Mouse (Mus musculus) mouse embryonic stem cell (cell line): Measurements from ENCODE around the gene Ccdc15.
"Not testable (repeated sequence)": the region's sequence is repeated elsewhere in the genome, so short reads cannot be mapped to it uniquely, and the experiment has no call there.

Experiments used
- in situ Hi-C, 2 experiments: fragments of 300-500 bp; cut with MboI; formaldehyde crosslinking; loops; 1 replicate in 1 of 2; 3 replicates in 1 of 2; pipeline ENCODE4 v1.14.3; 2019 to 2020; ENCODE audit warnings: low sequenced_read_pairs in 2 of 2, low pct_unique_long_range_greater_than_20kb in 1 of 2, mixed read lengths in 1 of 2; ENCODE audit not compliant: unreplicated experiment in 1 of 2

The Ccdc15 gene

GRCm38 (mm10) chr9:37358713-37359330, 10.6 kb upstream of the Ccdc15 start:
- in situ Hi-C loops, result no loop called here

- in situ Hi-C loops, result no loop called here
These were observed 6.3 kb upstream of the Ccdc15 start for GRCm38 (mm10) chr9:37354485-37354884.

GRCm38 (mm10) chr9:37351266-37351665, 3.0 kb upstream of the Ccdc15 start:
- in situ Hi-C loops, result no loop called here

- in situ Hi-C loops, result no loop called here
These were observed 818 bp upstream of the Ccdc15 start for GRCm38 (mm10) chr9:37349050-37349449.

GRCm38 (mm10) chr9:37347184-37347987, 846 bp downstream of the Ccdc15 start:
- in situ Hi-C loops, result no loop called here

DNA sequence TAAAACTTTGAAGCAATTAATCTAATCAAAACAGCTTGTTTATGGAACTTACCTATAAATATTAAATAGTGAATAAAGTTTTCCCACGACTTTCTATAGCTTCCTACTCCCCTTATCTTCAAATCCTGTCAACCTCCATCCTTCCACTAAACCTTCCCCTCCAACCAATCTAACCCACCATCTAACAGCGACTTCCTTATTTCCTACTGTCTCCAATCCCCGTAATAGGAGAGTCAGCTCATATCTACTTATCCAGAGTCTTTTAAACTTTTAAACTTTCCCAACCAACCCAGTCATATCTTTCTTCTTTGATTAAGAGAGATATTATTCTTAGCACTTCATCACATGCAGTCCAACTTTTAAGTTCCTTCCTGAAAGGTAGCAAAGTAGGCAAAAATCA, 2.8 kb downstream of the Ccdc15 start:
- in situ Hi-C loops, result no loop called here

- in situ Hi-C loops, result no loop called here
These were observed 18.8 kb downstream of the Ccdc15 start for GRCm38 (mm10) chr9:37329456-37329855.

GRCm38 (mm10) chr9:37301720-37302119, 46.5 kb downstream of the Ccdc15 start:
- in situ Hi-C loops, result no loop called here

DNA sequence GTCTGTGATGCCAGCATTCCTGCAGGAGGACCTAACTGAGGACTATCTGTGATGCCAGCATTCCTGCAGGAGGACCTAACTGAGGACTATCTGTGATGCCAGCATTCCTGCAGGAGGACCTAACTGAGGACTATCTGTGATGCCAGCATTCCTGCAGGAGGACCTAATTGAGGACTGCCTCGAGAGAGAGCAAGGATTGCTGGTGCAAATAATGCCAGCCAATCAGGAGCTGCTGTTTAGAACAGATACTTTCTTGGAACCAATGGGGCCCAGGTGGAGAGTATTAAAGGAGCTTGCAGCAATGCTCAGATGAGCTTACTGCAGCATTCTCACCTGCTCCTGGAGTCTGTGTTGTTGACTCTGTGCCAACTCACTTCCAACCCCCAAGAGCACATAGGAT, 47.7 kb downstream of the Ccdc15 start:
- in situ Hi-C loops, result not testable (repeated sequence)

DNA sequence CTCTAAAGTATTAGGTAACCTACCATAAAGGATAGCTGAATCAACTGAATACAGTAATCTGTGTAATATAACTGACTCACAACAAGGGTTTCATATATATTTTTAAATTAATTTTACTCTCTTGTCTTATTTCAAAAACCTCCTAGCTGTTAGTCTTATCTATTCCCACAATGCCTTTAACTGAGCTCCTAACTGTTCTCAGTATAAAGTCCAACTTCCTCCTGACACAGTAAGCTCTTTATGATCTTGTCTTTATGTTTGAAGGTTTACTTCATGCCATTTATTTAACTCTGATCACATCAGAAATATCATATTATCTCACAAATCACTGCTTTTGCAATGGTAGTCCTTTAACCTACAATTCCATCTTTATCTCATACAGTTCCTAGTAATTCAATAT, 52.6 kb downstream of the Ccdc15 start:
- in situ Hi-C loops, result no loop called here

- in situ Hi-C loops, result no loop called here
These were observed 81.6 kb downstream of the Ccdc15 start for GRCm38 (mm10) chr9:37266622-37267021.

- in situ Hi-C loops, result no loop called here
These were observed 92.4 kb downstream of the Ccdc15 start for GRCm38 (mm10) chr9:37255889-37256225.

DNA sequence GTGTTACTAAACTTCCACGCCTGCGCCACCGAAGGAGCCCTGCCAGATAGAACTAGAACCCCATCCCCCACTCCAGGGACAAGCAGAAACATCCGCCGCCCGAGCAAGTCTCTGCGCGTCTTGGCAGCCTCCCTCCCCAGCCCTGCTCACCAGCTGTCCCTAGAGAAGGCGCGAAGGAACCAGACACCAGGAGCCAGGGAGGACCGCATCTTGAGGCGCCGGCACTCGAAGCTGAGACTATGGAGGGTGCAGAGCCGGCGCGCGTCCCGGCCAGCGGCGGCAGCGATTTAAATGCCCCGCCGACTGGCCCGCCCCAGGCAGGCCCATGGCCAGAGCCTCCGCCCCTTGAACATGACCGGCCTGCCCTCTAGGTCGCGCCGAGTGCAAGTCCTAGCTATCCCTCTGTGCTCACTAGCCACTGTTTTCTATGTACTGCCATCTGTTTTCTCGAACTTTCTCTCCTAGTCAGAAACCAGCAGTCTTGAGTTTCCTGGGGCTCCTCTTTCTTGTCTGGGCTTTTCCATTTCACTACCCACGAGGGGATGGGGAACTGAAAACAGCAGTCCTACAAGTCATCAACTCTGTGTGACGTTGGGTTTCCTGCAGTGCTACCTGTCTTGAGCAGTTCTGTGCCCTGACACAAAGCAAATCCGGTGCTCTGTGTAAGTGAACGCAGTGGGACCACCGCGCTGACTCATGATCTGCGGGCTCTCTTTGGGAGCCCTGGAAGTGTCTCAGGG, 92.9 kb downstream of the Ccdc15 start, which contains the start of gene Slc37a2:
Gene Slc37a2 (minus strand): TSS at position 590 of the 740 bp plus-strand sequence.
- in situ Hi-C loops, result no loop called here

DNA sequence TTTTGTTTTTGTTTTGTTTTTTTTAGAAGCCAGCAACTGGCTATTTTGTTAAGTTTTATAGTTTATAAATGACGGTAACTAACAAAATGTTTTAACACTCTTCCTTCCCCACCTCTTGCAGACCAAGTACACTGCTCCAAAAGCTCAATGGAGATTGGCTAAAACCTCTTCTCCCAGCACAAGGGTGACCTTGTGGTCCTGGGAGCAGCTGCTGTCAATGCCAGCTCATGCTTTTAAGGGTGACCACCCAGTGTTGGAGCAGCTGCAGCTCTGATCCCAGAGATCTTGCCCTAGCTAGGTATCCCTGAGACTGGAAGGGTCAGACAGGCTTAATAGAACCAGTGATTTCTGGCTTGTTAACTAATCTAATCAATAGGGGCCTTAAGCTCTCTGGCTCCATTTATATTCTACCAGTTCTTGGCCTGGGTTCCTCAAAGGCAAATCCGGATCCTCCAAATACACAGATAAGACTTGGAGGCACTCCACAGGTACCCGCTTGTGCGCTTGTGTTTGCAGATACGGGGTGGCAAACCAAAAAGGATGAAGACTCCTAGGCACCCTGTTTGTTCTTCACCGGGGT, 93.6 kb downstream of the Ccdc15 start:
- in situ Hi-C loops, result no loop called here

- in situ Hi-C loops, result no loop called here
These were observed 97.6 kb downstream of the Ccdc15 start for GRCm38 (mm10) chr9:37250631-37251030.

DNA sequence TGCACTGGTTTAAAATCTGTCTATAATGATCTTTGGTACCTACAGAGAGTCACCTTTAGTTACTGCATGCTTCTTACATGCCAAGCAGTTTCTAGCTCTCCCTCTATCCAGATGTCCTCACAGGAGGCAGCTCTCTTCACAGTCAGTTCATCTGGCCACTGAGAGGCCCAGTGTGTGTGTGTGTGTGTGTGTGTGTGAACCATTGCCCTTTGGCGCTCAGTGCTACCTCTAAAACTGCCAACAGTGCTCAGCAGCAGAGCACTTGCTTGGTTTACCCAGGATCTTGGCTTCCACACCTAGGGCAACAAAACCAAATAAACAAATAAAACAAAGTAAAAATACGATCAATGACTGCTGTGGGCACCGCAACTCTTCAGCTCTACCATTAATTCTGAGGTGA, 98.3 kb downstream of the Ccdc15 start:
- in situ Hi-C loops, result no loop called here

DNA sequence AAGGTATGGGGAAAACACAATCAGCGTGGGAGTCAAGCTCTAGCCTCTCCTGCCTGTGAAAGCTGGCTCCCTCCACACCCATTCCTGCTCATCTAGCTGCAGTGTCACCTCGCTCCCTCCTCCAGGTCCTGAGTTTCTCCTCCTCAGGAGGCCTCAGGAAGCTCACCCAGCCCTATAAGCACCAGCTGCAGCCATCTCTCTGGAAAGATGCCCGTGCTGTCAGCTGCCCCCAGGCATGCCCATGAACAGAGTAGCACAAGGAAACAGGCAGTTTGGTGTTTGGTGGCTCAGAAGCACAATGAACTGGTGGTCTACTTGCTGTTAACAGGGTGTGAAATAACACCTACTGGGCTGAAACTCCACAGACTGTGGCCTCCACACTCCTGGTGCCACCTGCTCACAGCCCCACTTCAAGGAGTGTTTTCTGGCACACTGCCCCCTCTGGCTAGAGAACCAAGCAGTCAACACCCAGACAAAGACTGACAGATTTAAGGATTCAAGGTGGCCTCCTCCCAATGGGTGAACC, 99.8 kb downstream of the Ccdc15 start:
- in situ Hi-C loops, result no loop called here

GRCm38 (mm10) chr9:37247429-37247828, 100.8 kb downstream of the Ccdc15 start:
- in situ Hi-C loops, result no loop called here

DNA sequence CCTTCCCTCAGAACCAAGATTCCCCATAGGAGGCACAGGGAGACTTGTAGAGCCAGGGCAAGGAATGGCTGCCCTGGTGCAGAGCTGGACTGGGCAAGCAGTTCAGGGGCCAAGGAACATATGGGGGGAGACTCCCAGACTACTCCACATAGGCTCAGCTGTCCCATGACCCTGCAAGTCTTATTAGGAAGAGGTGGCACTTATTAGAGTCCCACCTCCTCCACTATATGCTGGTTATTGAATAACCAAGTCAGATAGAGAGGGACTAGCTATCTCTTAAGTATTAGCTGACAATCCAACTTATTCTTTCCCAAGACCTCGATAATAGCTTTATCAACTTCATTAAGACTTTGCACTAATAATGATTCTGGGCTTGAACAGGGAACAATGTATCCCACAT, 102.4 kb downstream of the Ccdc15 start:
- in situ Hi-C loops, result no loop called here
